Mouse (Mus musculus): Measurements from ENCODE around the gene Zfp281.

The Zfp281 gene

DNA sequence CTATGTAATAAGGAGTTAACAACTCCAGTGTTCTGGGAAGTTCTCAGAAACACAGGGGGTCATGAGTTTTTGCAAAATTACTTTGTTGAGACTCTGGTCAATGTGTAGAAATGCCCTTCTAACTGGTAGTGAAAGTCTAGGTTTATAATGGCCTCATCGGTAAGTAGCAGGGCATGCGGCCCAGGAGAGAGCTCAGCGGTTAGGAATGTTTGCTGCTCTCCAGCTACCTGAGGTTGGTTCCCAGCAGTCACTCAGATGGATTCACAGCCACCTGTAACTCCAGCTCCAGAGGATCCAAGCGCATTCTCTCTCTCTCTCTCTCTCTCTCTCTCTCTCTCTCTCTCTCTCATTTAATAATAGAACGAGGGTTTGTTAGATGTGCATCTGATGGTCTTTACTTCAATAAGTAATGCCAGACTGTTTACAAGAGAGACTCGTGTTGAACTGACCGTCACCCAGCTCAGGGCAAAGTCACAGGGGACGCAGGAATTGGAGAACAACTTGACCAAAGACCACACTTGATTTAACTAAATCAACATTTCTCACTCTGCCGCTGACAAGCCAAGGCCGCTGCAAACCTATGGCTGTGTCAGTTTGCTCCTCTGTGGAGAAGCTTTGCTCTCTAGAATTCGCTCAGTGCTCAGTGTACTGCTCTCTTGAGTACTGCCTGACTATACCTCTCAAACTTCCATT, 9.8 kb upstream of the Zfp281 start:
- no peak for DNase-seq

DNA sequence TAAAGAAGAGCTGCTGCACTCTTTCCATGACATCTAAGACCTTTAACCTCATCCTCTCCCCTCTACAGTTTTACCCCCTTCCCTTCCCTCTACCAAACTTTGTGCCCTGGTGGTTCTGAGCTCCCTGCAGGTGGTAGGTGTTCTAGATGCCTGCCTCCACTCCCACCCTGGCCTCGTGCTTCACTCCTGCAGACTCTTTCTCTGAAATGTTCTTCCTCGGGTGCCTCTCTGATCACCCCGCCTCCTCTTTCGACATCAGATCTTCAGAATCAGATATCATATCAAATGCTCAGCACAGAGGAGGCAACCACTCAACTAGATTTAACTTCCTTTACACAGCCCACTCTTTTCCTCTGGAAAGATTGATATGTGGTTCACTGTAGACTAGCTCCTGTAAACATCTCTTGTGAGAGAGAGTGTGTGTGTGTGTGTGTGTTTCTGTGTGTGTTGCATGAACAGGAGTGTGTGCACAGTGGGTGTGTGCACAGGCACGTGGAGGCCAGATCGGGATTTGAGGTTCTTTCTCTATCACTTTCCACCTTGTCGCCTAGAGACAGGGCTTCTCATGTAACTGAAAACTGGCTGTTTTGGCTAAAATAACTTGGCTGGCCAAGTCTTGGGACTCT, 7.4 kb upstream of the Zfp281 start:
- no peak for DNase-seq

DNA sequence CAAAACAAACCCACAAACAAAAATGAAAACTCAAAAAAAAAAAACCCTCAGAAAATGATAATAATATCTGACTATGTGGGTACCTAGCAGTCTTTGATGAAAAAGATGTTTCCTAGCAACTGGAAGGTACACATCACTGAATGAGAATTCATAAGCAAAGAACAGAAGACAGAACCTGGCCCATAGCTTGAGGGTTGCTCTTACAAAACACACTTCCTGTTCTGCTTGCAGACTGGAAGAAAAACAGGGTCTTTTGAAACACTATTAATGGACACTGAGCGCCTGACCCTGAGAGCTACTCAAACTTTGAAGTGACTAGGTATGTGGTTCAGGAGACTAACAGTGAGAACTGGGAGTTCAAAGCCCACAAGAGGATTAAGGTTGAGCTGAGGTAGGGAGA, 6.1 kb upstream of the Zfp281 start:
- no peak for DNase-seq

DNA sequence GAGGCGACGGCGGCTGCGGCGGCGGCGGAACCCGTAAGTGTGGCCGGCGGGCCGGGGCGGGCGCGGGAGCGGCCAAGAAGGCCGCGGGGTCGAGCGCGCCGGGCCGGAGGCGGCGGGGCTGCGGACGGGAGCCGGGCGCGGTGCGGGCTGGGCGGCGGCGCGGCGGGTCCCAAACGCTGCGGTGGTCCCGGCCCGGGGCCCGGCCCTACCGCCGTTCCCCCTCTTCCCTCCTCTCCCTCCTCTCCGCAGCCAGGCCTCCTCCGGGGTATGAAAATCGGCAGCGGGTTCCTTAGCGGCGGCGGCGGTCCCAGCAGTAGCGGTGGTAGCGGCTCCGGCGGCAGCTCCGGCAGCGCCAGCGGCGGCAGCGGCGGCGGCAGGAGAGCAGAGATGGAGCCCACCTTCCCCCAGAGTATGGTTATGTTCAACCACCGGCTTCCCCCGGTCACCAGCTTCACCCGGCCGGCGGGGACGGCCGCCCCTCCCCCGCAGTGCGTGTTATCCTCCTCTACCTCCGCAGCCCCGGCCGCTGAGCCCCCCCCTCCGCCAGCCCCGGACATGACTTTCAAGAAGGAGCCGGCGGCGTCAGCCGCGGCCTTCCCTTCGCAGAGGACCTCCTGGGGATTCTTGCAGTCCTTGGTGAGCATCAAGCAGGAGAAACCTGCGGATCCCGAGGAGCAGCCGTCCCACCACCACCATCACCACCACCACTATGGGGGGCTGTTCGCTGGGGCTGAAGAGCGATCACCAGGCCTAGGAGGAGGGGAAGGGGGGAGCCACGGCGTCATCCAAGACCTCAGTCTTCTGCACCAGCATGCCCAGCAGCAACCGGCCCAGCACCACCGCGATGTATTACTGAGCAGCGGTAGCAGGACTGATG, 556 bp downstream of the Zfp281 start:
- DNase-seq = peak; percentile 73

DNA sequence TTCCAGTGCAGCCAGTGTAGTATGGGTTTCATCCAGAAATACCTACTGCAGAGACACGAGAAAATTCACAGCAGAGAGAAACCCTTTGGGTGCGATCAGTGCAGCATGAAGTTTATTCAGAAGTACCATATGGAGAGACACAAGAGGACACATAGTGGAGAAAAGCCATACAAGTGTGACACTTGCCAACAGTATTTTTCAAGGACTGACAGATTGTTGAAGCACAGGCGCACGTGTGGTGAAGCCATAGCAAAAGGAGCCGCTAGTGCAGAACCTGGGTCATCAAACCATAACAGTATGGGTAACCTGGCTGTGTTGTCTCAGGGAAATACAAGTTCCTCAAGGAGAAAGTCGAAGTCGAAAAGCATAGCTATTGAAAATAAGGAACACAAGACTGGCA, 1.4 kb downstream of the Zfp281 start:
- no peak for DNase-seq

DNA sequence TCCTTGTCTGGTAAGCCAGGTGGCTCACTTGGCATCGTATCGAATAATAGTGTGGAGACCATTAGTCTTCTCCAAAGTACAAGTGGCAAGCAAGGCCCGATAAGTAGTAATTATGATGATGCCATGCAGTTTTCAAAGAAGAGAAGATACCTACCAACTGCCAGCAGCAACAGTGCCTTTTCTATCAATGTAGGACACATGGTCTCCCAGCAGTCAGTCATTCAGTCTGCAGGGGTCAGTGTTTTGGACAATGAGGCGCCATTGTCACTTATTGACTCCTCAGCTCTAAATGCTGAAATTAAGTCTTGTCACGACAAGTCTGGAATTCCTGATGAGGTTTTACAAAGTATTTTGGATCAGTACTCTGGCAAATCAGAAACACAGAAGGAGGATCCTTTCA, 2.1 kb downstream of the Zfp281 start:
- DNase-seq = peak; percentile 15

DNA sequence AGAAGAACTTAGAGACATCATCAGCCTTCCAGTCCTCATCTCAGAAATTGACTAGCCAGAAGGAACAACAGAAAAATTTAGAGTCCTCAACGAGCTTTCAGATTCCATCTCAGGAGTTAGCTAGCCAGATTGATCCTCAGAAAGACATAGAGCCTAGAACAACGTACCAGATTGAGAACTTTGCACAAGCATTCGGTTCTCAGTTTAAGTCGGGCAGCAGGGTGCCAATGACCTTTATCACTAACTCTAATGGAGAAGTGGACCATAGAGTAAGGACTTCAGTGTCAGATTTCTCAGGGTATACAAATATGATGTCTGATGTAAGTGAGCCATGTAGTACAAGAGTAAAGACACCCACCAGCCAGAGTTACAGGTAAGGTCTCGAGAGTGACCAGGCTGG, 2.9 kb downstream of the Zfp281 start:
- no peak for DNase-seq

DNA sequence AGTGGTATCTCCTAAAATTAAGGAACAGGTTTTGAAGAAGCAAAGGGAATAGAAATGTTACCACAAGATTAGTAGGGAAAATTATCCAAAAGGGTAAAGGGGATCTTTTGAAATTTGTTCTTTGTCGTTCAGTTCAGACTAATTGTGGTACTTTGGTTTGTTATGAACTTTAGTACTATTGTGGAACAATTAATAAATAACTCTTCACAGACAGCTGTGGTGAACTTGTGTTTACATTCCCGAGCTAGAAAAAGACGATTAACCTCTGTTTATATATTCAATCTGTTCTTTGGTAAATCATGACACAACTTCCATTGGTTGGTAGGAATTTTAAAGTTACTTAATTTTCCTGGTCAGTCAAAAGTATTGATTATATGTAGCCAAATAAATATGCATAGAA, 8.2 kb downstream of the Zfp281 start:
- no peak for DNase-seq

DNA sequence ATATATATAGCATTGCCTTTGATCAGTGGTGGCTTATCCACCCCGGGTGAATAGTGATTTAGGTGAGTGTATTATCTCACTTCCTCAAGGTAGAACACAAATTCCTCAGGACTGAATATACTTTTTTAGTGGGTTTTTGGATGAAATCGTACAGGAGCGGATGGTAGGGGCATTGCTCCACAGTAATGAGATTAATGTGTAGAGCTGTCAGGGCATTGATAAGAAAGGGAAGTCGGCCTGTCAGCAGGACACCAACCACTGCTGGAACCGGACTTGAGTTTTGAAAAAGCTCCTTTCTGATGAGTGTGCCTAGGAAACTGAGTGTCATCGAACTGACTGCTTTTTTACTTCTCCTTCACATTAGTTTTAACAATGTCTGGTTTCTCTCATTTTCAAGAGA, 10.9 kb downstream of the Zfp281 start:
- no peak for DNase-seq

DNA sequence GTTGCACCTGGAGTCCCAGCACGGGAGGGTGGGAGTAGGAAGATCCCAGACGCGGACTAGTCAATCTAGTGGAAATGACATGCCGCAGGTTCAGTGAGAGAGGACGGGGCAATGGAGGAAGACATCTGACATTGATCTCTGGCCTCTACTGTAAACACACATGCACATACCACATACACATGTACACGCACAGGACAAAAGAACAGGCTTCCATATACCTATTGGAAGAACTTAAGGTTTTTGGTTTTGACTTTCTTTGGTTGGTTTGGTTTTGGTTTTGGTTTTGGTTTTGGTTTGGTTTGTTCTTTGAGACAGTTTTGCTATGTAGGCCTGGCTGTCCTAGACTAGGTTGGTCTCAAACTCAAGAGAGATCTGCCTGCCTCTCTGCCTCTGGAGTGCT, 12.2 kb downstream of the Zfp281 start:
- DNase-seq = no peak

DNA sequence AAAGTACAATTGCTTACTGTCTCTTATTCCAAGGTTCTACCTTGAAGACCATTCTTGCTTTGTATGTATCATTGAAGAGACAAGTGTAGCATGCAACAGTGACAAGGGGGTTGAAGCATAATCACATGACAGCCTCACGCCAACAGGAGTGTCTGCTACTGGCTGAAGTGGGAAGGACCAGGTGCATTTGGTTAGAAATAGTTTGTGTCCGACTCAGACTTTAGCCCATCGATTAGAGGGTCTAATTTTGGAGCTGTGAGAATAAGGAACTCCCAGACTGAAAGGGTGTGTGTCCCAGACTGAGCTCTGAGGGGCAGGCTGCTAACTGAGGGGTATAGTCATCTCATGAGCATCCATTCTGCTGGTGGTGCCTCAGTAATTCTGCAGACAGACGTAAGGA, 13.0 kb downstream of the Zfp281 start:
- no peak for DNase-seq

DNA sequence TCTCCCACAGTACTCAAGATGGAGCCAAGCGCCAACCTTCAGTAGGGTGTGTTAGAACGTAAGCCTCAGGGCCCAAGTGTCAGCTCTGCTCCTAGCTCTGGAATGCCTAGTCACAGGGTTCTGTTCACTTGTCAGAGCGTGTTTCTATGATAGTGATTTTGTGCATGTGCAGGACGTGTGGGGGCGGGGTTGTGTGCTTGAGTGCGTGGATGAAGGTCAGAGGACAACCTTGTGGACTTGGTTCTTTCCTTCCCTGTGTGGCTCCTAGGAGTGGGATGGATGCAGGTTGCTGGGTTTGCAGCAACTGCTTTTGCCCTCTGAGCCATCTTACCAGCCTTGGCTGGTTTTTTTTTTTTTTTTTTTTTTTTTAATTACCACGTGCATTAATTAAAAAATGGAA, 13.5 kb downstream of the Zfp281 start:
- DNase-seq = no peak

DNA sequence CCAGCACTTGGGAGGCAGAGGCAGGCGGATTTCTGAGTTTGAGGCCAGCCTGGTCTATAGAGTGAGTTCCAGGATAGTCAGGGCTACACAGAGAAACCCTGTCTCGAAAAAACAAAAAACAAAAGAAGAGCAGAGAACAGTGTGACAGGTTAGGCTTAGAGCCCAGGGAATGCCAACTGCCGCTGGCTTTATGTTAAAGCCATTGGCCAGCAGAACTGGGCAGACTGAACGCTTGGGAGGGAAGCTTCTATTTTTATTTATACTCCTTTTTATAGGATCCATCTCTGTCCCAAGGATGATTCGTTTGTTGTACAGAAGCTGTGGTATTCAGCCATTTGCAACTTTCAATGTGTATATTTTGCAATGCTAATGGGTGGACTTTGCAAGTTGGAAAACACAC, 14.0 kb downstream of the Zfp281 start:
- no peak for DNase-seq

DNA sequence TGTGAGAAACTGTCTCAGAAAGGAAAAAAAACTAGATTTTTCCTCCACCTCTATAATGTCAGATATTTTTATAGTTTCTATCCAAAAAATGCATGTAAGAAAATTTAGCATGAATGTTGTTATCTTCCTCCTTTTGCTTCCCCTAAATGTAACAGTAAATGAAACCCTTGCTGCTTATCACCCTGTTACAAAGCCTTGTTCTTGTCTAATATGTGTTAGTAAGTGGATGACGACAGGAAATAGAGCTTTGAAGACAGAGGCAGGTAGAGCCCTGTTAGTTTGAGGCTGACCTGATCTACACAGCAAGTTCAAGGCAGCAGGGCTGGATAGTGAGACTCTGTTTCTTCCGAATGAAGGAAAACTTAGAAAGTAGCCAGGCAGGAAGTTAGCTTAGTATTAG, 14.5 kb downstream of the Zfp281 start:
- no peak for DNase-seq

DNA sequence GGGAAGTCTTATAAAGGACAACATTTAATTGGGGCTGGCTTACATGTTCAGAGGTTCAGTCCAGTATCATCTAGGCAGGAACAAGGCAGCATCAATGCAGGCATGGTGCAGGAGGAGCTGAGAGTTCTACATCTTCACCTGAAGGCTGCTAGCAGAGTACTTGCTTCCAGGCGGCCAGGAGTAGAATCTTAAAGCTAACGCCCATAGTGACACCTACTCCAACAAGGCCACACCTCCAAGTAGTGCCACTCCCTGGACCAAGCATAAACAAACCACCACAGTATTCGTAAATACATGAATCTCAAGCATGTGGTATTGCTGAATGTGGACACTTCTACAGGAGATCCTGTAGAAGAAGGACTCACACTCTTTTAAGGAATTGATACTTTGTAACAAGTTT, 18.0 kb downstream of the Zfp281 start:
- DNase-seq = no peak

DNA sequence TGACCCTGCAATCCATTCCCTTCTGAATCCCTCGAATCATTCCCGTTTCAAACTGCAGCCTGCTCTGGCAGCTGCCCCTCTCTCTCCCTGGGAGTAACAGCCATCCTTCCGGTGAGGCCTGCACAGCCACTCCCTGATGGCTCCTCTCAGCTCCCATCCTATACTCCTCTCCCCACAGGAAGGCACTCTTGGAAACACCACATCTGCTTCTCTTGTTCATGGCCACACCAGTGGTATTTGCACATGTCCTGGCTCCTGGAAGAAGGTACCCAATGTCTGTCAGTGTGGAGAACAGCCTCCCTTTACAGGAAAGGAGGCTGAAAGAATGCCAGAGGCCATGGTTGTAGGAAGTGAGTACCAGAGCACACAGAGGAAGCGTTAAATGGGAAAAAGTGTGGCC, 19.8 kb downstream of the Zfp281 start:
- DNase-seq = no peak

DNA sequence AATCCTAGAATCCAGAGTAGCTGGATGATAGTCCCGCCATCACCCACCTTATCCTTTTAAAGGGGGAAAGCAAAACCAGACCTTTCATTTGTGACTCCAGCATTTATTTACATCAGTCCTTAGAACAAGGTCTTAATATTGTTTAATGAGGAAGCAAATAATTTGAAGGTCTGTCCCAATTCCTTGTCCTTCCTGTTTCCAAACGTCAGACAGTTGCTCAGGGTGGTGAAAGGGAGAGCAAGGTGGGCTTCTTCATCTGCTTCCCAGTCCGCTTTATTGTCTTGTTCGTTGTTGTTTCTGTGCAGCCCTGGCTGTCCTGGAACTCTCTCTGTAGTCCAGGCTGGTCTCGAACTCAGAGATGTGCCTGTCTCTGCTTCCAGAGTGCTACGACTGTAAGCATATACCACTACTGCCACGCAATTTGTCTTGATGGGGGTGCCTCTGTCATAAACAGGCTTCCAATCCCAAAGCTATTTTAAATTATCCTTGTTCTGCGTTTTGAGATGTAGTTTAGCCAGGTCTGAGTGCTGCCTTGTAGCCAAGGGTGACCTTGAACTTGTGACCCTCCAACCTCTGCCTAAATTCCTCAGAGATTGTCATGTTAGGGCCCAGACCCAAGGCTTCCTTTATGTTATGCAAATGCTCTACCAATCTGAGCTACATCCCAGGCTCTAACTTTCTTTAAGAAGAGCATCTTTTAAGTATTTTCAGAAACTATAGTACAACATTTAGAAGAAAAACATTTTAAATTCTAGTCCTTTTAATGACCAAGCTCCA, 21.3 kb downstream of the Zfp281 start:
- no peak for DNase-seq

DNA sequence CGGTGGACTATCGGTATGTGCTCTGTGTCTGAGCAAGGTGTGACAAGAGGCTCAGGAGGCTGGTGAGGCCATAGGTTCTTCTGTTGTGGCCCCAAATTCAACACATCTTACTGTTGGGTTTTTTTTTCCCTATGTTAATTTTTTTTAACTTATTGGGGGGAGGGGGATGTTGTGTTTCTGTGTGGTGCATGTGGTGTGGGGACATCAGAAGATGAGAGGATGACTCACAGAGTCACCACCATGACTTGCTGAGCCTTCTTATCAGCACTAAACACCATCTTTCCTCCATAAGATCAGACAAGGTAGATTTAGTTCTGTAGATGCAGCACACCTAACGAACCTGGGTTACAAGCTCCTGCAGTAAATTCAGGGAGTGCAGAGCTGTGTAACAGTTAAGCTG, 27.4 kb downstream of the Zfp281 start:
- no peak for DNase-seq

DNA sequence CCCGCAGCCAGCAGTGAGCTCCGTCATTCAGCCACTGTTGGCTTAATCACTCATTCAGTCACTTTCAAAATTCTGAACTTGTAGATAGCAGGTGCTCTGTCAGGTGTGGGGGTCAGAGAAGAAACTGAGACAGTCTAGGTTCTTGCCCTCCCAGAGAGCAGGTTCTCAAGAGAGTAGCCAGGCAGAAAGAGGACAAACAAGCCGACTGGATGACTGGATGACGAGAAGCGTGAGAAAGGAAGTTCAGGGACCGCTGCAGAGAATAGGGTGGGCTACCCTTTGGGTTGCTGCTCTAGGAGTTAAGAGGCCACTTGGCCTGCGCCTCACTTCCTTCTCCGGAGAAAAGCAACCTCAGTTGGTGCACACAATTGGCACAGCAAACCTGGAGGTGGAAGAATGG, 28.8 kb downstream of the Zfp281 start:
- no peak for DNase-seq

DNA sequence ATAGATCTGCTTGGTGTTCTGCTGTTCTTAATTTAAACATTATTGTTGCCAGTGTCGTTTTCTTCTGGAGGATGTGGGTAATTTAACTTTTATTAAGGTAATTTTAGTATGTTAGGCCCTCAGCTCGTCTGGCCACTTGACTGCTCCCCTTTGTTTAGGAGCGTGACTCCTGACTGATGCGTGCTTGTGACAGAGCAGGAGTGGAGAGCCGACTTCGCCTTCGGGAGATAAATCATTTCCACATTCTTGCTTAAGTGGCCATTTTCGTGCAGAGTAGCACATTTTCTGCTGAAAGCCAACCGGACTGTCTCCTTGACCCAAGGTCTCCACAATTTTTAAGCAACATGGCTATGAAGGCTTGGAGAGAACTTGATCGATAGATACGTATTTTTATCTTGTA, 29.7 kb downstream of the Zfp281 start:
- DNase-seq = no peak

DNA sequence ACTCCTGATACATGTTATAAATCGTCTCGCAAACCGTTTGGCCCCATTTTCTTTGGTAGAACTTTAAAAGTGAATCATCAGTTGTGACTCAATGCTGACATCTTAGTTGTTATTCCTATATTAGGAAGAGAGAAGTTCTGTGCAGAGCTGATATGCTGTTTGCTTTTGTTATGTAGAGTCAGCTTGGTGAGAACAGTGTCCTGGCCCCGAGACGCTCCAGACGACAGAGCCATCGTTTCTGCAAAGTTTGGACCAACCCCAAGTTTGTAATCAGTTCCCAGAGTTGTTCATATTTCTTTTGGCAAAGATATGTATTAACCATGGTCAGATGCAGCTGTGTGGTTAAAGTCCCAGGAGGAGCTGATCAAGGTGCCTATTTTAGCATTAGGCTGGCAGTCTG, 31.9 kb downstream of the Zfp281 start:
- no peak for DNase-seq

DNA sequence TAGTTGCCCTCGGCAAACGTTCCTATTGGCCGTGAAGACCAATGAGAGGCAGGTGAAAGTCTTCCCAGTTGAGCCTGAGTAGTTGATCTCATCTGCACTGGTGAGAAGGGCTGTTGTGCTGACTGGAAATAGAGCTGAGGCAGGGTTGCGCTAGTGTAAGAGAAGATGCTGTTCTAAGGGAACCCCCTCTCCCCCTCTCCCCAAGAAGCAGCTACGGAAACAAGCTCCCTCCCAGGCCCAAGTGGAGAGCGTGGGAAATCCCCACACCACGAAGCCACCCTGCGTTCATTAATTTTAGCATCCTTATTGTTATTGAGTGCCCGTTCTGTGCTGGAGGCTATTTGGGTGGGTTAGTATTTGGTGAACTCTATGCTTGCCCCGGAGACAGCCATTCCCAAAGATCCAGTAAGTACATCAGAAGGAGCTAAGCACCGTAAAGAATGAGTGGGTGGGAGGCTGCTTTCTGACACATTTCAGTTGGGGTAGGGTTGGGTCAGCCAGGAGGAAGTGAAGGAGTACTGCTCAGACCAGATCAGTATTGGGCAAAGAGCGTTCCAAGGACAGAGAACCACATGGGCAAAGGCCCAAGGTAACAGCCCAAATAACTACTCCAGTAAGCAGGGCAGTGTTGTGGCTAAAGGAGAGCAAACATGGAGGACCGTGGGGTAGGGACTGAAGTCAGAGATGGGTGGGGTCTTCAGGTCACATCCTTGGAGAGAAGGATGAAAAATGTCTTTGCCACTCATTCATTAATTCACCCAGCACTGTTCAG, 33.9 kb downstream of the Zfp281 start:
- DNase-seq = no peak

DNA sequence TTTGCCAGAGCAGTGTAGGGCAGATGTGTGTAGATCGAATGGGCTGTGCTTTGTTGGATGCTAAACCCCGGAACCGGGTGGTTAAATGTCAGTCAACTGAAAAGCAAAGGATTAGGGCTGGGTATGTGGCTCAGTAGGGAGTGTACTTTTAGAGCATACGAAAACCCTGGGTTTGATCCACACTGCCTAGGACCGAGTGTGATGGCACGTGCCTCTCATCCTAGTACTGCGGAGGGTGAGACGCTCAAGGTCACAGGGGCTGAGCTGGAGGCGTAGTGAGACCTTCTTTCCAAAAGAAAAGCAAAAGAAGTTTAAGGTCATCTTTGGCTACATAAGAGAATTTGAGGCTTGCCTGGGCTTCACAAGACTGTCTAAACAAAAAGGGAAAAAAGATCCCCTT, 34.6 kb downstream of the Zfp281 start:
- no peak for DNase-seq

Data from cerebellum, adult 9-11 months (tissue).